In genomic region chr14:98862095-98862735, GRCm38 (mm10) we compare ENCODE assay signal across 17 mouse cellular contexts.
DNase-seq lines count a peak whose midpoint lies in the region; ATAC-seq lines count a peak whose summit lies in the region.
"Had no signal": no experiment of that assay in that cellular context is flagged by ENCODE, and none has a peak within 500 bp of the region (broad histone marks: within the 10 kb centered on the region; RNA-seq: fewer than 3 reads in every experiment).

No protein-coding gene starts in this region.

- H3K36me3 ChIP-seq in hindbrain, embryonic 12.5 days = no peaks in the 10 kb centered on the region
- H3K36me3 ChIP-seq in hindbrain, embryonic 10.5 days = no peaks in the 10 kb centered on the region
- no peaks in the 10 kb centered on the region for H3K36me3 ChIP-seq in neural tube, embryonic 12.5 days
- H3K36me3 ChIP-seq in hindbrain, embryonic 16.5 days (ENCODE audit: control insufficient read depth, insufficient read depth, low read length) = no peaks in the 10 kb centered on the region
- H3K36me3 ChIP-seq: embryonic facial prominence, embryonic 12.5 days; intestine, embryonic 15.5 days; liver, embryonic 13.5 days had no signal

- ATAC-seq in hindbrain, embryonic 12.5 days (ENCODE audit: low FRiP score) = peak; percentile 67
- ATAC-seq in neural tube, embryonic 12.5 days (ENCODE audit: low FRiP score, low read depth) = peak; percentile 68; the same call in 1 of the 2 replicates
- peak; percentile 77 for ATAC-seq in hindbrain, embryonic 16.5 days
- no peak for ATAC-seq in erythroid progenitor cell, adult 5-6 weeks (replicated peaks; ENCODE audit: low FRiP score, poor library complexity, severe bottlenecking)
- ATAC-seq: CD4-positive, CD25-positive, alpha-beta regulatory T cell, adult 4 months; intestine, embryonic 15.5 days; lung, postnatal 0 days had no signal

- no peak overlapping the region for H3K27ac ChIP-seq in hindbrain, embryonic 12.5 days
- no peak overlapping the region for H3K27ac ChIP-seq in hindbrain, embryonic 10.5 days
- no peak overlapping the region for H3K27ac ChIP-seq in neural tube, embryonic 12.5 days
- H3K27ac ChIP-seq in hindbrain, embryonic 16.5 days (ENCODE audit: low read depth, low read length) = no peak overlapping the region
- H3K27ac ChIP-seq: embryonic facial prominence, embryonic 12.5 days; intestine, embryonic 15.5 days; liver, embryonic 13.5 days had no signal

- DNase-seq in hindbrain, embryonic 10.5 days (ENCODE audit: low spot score) = no peak
- no peak for DNase-seq in neural tube, embryonic 10.5 days (ENCODE audit: extremely low spot score, low spot score)
- no peak for DNase-seq in thymus, postnatal 10 days (ENCODE audit: low spot score in 2 of 2)
- DNase-seq: adrenal gland, adult 8-10 months; gastrocnemius, postnatal 10 days; heart, postnatal 14 days; liver, embryonic 13.5 days; right cerebral cortex, adult 18-20 months; thymus, postnatal 14 days had no signal

- H3K27me3 ChIP-seq in hindbrain, embryonic 12.5 days = peaks cover 3% of the 10 kb centered on the region; the same call in 1 of the 2 replicates
- no peaks in the 10 kb centered on the region for H3K27me3 ChIP-seq in hindbrain, embryonic 10.5 days (ENCODE audit: insufficient read depth, poor library complexity, severe bottlenecking)
- no peaks in the 10 kb centered on the region for H3K27me3 ChIP-seq in neural tube, embryonic 12.5 days (replicated peaks)
- H3K27me3 ChIP-seq in hindbrain, embryonic 16.5 days (replicated peaks; ENCODE audit: control insufficient read depth, insufficient read depth, low read length) = no peaks in the 10 kb centered on the region
- H3K27me3 ChIP-seq: embryonic facial prominence, embryonic 12.5 days; intestine, embryonic 15.5 days; liver, embryonic 13.5 days had no signal

- WGBS in hindbrain, embryonic 12.5 days = 34% methylated on average over 5 of the region's 5 CpGs
- whole genome bisulfite sequencing in hindbrain, embryonic 10.5 days = 43% methylated on average over 5 of the region's 5 CpGs
- WGBS in neural tube, embryonic 12.5 days = 44% methylated on average over 5 of the region's 5 CpGs
- 27% methylated on average over 5 of the region's 5 CpGs for WGBS in hindbrain, embryonic 16.5 days

- H3K4me1 ChIP-seq in hindbrain, embryonic 12.5 days = no peaks in the 10 kb centered on the region
- peaks cover 6% of the 10 kb centered on the region; the same call in 1 of the 2 replicates for H3K4me1 ChIP-seq in hindbrain, embryonic 10.5 days (replicated peaks)
- H3K4me1 ChIP-seq in neural tube, embryonic 12.5 days = no peaks in the 10 kb centered on the region
- no peaks in the 10 kb centered on the region for H3K4me1 ChIP-seq in hindbrain, embryonic 16.5 days (ENCODE audit: control insufficient read depth, insufficient read depth, low read depth, low read length)
- H3K4me1 ChIP-seq: embryonic facial prominence, embryonic 12.5 days; intestine, embryonic 15.5 days; liver, embryonic 13.5 days had no signal

- H3K9me3 ChIP-seq in hindbrain, embryonic 12.5 days (replicated peaks) = no peaks in the 10 kb centered on the region
- no peaks in the 10 kb centered on the region for H3K9me3 ChIP-seq in hindbrain, embryonic 10.5 days
- H3K9me3 ChIP-seq in neural tube, embryonic 12.5 days = no peaks in the 10 kb centered on the region
- no peaks in the 10 kb centered on the region for H3K9me3 ChIP-seq in hindbrain, embryonic 16.5 days (ENCODE audit: control insufficient read depth, low read length)
- H3K9me3 ChIP-seq: embryonic facial prominence, embryonic 12.5 days; intestine, embryonic 15.5 days; liver, embryonic 13.5 days had no signal

- no peak overlapping the region for H3K4me3 ChIP-seq in hindbrain, embryonic 12.5 days
- H3K4me3 ChIP-seq in hindbrain, embryonic 10.5 days = no peak overlapping the region
- no peak overlapping the region for H3K4me3 ChIP-seq in neural tube, embryonic 12.5 days
- H3K4me3 ChIP-seq in hindbrain, embryonic 16.5 days (ENCODE audit: low read length) = no peak overlapping the region
- H3K4me3 ChIP-seq: embryonic facial prominence, embryonic 12.5 days; intestine, embryonic 15.5 days; liver, embryonic 13.5 days had no signal

- H3K9ac ChIP-seq in hindbrain, embryonic 12.5 days = no peak overlapping the region
- H3K9ac ChIP-seq in neural tube, embryonic 12.5 days = no peak overlapping the region
- H3K9ac ChIP-seq in hindbrain, embryonic 16.5 days (ENCODE audit: low read depth, low read length) = no peak overlapping the region
- H3K9ac ChIP-seq: embryonic facial prominence, embryonic 12.5 days; intestine, embryonic 15.5 days; liver, embryonic 13.5 days had no signal

- H3K4me2 ChIP-seq in hindbrain, embryonic 12.5 days (replicated peaks) = no peak overlapping the region
- H3K4me2 ChIP-seq in neural tube, embryonic 12.5 days (replicated peaks) = no peak overlapping the region
- no peak overlapping the region for H3K4me2 ChIP-seq in hindbrain, embryonic 16.5 days (ENCODE audit: low read length)
- H3K4me2 ChIP-seq: embryonic facial prominence, embryonic 12.5 days; intestine, embryonic 15.5 days; liver, embryonic 13.5 days had no signal
